Mouse (Mus musculus) heart, embryonic 10.5 days (tissue): ENCODE results near the gene Itga5. TPM values are rescaled to one million over a fixed set of nuclear protein-coding genes. Genes with fewer than 3 reads are reported as not detected.
A peak's percentile ranks its signal among the peaks of the same experiment; 100 is the strongest.

Experiments used
- DNase-seq: peaks from one replicate; pipeline ENCODE4 v3.0.0-alpha.2; 2017; ENCODE audit warnings: low spot score
- H3K27ac ChIP-seq: fragments of 300-500 bp; sonication (generic); 2 replicates; pipeline ENCODE4 v1.5.1; 2016; ENCODE audit warnings: mild to moderate bottlenecking
- H3K27me3 ChIP-seq: fragments of 300-500 bp; sonication (generic); 2 replicates; pipeline ENCODE4 v1.6.1; 2016; ENCODE audit warnings: mild to moderate bottlenecking; ENCODE audit not compliant: poor library complexity, insufficient read depth, severe bottlenecking
- H3K36me3 ChIP-seq: fragments of 300-500 bp; sonication (generic); 2 replicates; pipeline ENCODE4 v1.6.1; 2016; ENCODE audit warnings: mild to moderate bottlenecking, moderate library complexity
- H3K4me1 ChIP-seq: fragments of 300-500 bp; sonication (generic); 2 replicates; pipeline ENCODE4 v1.6.1; 2016; ENCODE audit warnings: mild to moderate bottlenecking
- H3K4me3 ChIP-seq: fragments of 300-500 bp; sonication (generic); 2 replicates; pipeline ENCODE4 v1.5.1; 2016; ENCODE audit warnings: mild to moderate bottlenecking, moderate library complexity
- H3K9me3 ChIP-seq: fragments of 300-500 bp; sonication (generic); 2 replicates; pipeline ENCODE4 v1.6.1; 2016; ENCODE audit warnings: mild to moderate bottlenecking, moderate library complexity
- WGBS: fragments of 180-500 bp; shearing (Covaris S2); methylation state at CpG from one replicate; pipeline ENCODE4 v1.1.7; 2016; 5-methylcytosine and 5-hydroxymethylcytosine counted together
- polyA plus RNA-seq: library from polyadenylated mRNA; unstranded; fragments of >200 nt; fragmentation: Nextera tagmentation; extraction: Ambion mirVana; gene quantifications from 2 replicates; pipeline ENCODE4 v1.2.1, GENCODE M21; 2016

Gene Itga5
- polyA plus RNA-seq, 1 experiment from 2014 or later, result 60.6 TPM

DNA sequence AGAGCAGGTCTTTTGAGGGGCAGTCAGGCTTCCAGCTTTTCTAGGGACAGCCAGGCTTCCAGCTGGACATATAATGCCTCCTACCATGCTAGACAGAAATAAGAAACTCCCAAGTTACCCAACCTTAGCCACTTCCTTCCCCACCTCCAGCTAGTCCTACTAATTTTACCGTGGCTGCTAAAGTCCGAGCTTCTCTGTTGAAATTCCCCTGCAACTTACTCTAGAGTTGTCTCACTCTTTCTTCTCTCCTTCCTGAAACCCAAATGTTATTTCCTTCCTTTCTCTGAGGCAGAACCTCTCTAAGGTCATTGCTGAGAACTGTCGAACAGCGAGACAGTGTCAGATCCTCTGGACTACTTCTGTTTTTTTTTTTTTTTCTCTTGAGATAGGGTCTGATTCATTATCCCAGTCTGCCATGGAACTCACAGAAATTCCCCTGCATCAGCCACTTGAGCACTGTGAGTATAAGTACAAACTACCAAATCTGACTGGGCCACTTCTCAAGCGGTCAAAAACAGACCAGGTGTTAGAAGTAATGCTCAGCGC, 56.1 kb downstream of the Itga5 start, which contains the start of gene Gpr84:
Gpr84 (minus strand) TSS at position 248 of the 546 bp plus-strand sequence.
- Histone ChIP-seq H3K36me3 (0 out of 2 replicates have a peak, but pooled peaks cover under 1% of the 10 kb centered on the region), H3K4me3 (no peak within 1 kb of the TSS), H3K9me3 (no peaks in the 10 kb centered on the region), H3K4me1 (peaks cover 47% of the 10 kb centered on the region), H3K27ac (no peak within 1 kb of the TSS), H3K27me3 (peaks cover 29% of the 10 kb centered on the region)
- WGBS, result 44% methylated on average over 6 of the region's 6 CpGs
- no peak for DNase-seq

DNA sequence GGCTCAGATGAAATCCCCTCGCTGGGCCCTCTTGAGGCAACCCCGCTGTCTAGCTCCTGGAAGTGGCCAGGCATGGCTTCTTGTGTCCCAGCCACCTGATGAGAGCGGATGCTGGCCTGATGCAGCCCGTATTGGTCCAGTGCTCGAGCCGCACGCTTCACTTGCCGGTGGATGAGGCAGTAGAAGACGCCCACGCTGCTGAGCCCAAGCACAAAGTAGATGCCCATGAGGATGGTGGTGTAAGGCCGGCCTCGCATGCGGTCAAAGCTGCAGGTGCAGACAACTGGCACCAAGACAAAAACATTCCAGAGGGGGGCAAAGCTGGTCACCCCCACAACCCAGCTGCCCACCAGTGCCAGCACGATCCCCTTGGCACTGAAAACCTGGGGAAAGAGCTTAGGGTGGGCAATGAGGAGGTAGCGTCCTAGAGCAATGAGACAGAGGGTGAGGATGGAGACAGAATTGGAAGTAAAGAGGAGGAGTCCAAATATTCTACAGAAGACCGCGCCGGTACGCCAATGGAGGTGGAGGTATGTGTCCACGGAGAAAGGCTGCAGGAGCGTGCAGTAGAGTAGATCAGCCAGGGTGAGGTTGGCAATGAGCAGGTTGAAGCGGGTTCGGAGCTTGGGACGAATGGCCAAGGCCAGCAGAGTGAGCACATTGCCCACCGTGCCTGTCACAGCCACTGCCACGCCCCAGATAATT, 57.5 kb downstream of the Itga5 start:
- H3K4me3 ChIP-seq, result peak overlapping the region; percentile 45
- DNase-seq, result no peak
- H3K36me3 ChIP-seq, result no peaks in the 10 kb centered on the region
- WGBS, result 59% methylated on average over 26 of the region's 26 CpGs
- H3K9me3 ChIP-seq, result no peaks in the 10 kb centered on the region
- peak overlapping the region; percentile 37; the same call in 1 of the 2 replicates for H3K27ac ChIP-seq
- H3K4me1 ChIP-seq, result peaks cover 42% of the 10 kb centered on the region
- H3K27me3 ChIP-seq, result peaks cover 21% of the 10 kb centered on the region

DNA sequence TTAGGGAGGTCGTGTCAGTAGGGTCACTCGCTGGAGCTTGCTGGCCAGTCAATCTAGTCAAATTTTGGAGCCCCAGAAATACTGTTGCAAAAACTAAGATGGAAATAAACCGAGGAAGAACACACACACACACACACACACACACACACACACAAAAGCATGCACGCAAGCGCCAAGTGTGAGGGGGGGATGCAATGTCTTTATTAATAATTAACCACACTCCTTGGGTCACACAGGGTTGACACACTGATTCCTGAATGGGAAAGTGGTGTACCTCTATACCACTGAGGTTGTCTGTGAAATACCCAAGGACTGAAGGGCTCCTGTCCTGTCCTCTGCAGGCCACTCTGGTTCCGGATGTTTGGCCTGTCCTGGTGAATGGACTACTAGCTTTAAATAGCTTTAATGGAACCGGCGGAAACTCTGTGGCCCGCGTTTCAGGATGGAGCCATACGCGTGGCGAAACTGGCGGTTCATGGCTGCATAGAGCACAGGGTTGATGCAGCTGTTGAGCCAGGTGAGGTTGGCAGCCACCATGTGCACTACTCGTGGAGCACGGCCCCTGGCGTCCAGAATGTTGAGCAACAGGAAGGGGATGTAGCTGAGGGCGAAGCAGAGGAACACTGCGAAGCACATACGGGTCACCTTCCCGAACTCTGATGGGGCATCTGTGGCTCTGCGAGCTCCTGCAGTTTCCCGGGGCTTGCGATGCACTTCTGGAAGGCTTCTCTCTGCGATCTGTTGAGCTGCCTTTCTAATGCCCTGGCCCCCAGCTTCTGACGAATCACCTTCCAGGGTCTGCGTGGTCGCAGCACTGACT, 58.3 kb downstream of the Itga5 start:
- no peak for DNase-seq
- H3K27ac ChIP-seq, result peak overlapping the region; percentile 37; the same call in 1 of the 2 replicates
- H3K36me3 ChIP-seq, result no peaks in the 10 kb centered on the region
- no peaks in the 10 kb centered on the region for H3K9me3 ChIP-seq
- 36% methylated on average over 28 of the region's 28 CpGs for WGBS
- H3K4me3 ChIP-seq, result peak overlapping the region; percentile 45
- H3K4me1 ChIP-seq, result peaks cover 42% of the 10 kb centered on the region
- H3K27me3 ChIP-seq, result peaks cover 20% of the 10 kb centered on the region

DNA sequence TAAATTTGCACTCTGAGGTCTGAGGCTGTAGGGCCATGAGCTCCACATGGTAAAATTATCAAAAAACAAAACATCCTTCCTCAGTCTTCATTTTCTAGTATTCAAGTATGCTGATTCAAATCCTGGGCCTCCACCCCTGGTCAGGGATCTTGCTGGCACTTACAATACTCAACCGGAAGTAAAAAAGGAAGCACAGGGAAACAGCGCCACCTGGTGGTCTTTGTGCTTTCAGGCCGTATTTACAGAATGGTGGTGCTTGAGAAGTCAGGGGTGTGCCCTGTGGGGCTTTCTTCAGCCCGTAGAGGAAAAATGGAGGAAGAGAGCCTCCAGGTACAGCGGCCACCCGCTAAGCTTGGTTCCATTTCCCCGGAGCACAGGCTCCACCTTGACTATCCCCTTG, 59.4 kb downstream of the Itga5 start:
- DNase-seq, result peak; percentile 95
- H3K36me3 ChIP-seq, result no peaks in the 10 kb centered on the region
- H3K4me1 ChIP-seq, result peaks cover 51% of the 10 kb centered on the region
- 3% methylated on average over 7 of the region's 7 CpGs for WGBS
- peak overlapping the region; percentile 36 for H3K4me3 ChIP-seq
- H3K27ac ChIP-seq, result peak overlapping the region; percentile 75
- H3K27me3 ChIP-seq, result peaks cover 20% of the 10 kb centered on the region
- H3K9me3 ChIP-seq, result no peaks in the 10 kb centered on the region

DNA sequence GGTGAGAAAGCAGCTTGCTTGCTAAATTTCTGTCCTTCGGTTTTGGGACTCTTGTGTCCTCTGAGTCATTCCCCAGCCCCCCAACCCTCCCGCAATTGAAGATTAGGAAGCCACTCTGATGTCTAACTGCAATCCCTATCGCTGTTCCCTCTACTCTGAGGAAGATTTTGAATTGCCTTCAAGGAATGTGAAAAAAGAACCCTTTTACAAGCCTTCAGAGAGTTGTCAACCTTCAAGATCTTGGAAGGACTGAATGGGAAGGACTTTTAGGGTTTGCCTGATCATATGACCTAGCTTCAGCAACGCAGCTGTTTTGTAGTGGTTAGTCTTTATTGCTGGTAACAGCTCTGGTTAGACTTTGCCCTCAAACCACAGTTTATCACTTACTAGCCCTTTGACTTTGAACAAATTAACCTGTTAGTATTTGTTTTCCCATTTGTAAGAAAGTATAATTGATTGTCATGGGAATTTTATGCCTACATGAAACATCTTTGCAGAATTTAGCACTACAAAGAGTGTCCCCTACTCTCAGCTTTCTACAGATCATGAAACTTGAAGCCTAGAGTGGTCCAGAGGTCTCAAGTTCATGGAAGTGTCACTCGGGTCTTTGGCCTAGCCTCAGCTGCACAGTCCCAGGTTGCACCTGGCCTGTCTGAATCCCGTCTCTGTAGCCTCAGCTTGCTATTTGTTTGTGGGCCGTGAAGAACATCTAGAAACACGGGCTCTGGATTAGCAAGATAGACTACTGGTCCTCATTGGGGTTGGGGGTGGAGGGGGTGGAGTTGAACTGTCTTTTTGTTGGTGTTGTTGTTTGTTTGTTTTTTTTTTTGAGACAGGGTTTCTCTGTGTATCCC, 60.5 kb downstream of the Itga5 start:
- 34% methylated on average over 8 of the region's 8 CpGs for WGBS
- Histone ChIP-seq H3K9me3 (no peaks in the 10 kb centered on the region), H3K36me3 (no peaks in the 10 kb centered on the region), H3K4me1 (peaks cover 62% of the 10 kb centered on the region), H3K27ac (peak overlapping the region; percentile 93), H3K27me3 (peaks cover 20% of the 10 kb centered on the region), H3K4me3 (peak overlapping the region; percentile 67)
- no peak for DNase-seq

GRCm38 (mm10) chr15:103305070-103305678, 61.4 kb downstream of the Itga5 start:
- H3K36me3 ChIP-seq, result no peaks in the 10 kb centered on the region
- peak overlapping the region; percentile 67 for H3K4me3 ChIP-seq
- H3K9me3 ChIP-seq, result no peaks in the 10 kb centered on the region
- peaks cover 20% of the 10 kb centered on the region for H3K27me3 ChIP-seq
- peak overlapping the region; percentile 93 for H3K27ac ChIP-seq
- H3K4me1 ChIP-seq, result peaks cover 70% of the 10 kb centered on the region
- DNase-seq, result peak; percentile 98
- WGBS, result under 1% methylated on average over 71 of the region's 71 CpGs

GRCm38 (mm10) chr15:103304616-103304969, 62.0 kb downstream of the Itga5 start:
- H3K27me3 ChIP-seq, result peaks cover 15% of the 10 kb centered on the region
- peak overlapping the region; percentile 93 for H3K27ac ChIP-seq
- H3K9me3 ChIP-seq, result no peaks in the 10 kb centered on the region
- no peak for DNase-seq
- peaks cover 76% of the 10 kb centered on the region for H3K4me1 ChIP-seq
- WGBS, result under 1% methylated on average over 9 of the region's 9 CpGs
- H3K4me3 ChIP-seq, result peak overlapping the region; percentile 67
- H3K36me3 ChIP-seq, result no peaks in the 10 kb centered on the region

GRCm38 (mm10) chr15:103303916-103304615, 62.5 kb downstream of the Itga5 start:
- no peaks in the 10 kb centered on the region for H3K9me3 ChIP-seq
- 7% methylated on average over 8 of the region's 8 CpGs for WGBS
- DNase-seq, result no peak
- peaks cover 10% of the 10 kb centered on the region for H3K27me3 ChIP-seq
- peak overlapping the region; percentile 67 for H3K4me3 ChIP-seq
- peaks cover 80% of the 10 kb centered on the region for H3K4me1 ChIP-seq
- H3K36me3 ChIP-seq, result peaks cover 5% of the 10 kb centered on the region; the same call in 1 of the 2 replicates
- peak overlapping the region; percentile 93 for H3K27ac ChIP-seq

GRCm38 (mm10) chr15:103302341-103303021, 64.1 kb downstream of the Itga5 start:
- Histone ChIP-seq H3K36me3 (peaks cover 19% of the 10 kb centered on the region), H3K4me1 (peaks cover 70% of the 10 kb centered on the region), H3K4me3 (0 out of 2 replicates have a peak overlapping the region, but pooled peaks have one; percentile 10), H3K27ac (peak overlapping the region; percentile 93), H3K9me3 (no peaks in the 10 kb centered on the region), H3K27me3 (no peaks in the 10 kb centered on the region)
- DNase-seq, result no peak
- WGBS, result 40% methylated on average over 6 of the region's 6 CpGs

GRCm38 (mm10) chr15:103301547-103302340, 64.8 kb downstream of the Itga5 start:
- WGBS, result 27% methylated on average over 5 of the region's 5 CpGs
- Histone ChIP-seq H3K4me1 (peaks cover 64% of the 10 kb centered on the region), H3K9me3 (no peaks in the 10 kb centered on the region), H3K4me3 (0 out of 2 replicates have a peak overlapping the region, but pooled peaks have one; percentile 10), H3K27ac (peak overlapping the region; percentile 93), H3K36me3 (peaks cover 26% of the 10 kb centered on the region), H3K27me3 (no peaks in the 10 kb centered on the region)
- no peak for DNase-seq
